Mouse (Mus musculus) embryo, embryonic 10.5 days (tissue): ENCODE measurements at regions not wholly inside any gene's neighbourhood (a gene's known extent, or its start where the extent isn't known, plus 50 kb on each side); places are given as distances from the start of the nearest gene placed in this dataset.

Experiments
- DNase-seq: peaks from one replicate; pipeline ENCODE4 v3.0.0-alpha.2; 2015; ENCODE audit warnings: low spot score

- no peak for DNase-seq
Measured at GRCm38 (mm10) chr4:50291397-50291945, 445.9 kb upstream of the Grin3a start.

- no peak for DNase-seq
Measured at GRCm38 (mm10) chr4:50286602-50287001, 441.1 kb upstream of the Grin3a start.

GRCm38 (mm10) chr4:50259012-50259601 lies 413.6 kb upstream of the Grin3a start:
- DNase-seq: no peak

DNA sequence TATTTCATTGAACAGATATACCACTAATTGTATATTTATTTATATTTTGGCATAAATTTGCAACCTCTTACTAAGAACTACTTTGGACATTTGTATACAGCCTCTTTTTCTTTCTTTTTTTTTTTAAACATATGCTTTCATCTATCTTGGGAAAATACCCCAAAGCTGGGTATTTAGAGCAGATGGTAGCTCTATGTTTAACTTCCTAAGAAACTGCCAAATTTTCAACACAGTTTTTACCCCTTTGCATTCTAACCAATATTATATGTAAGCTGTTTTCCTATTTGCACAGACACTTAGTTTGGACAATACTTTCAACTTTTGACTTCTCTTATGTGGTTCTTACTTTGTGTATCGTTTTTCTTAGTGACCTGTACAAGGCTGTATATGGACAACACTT lies 396.5 kb upstream of the Grin3a start:
- DNase-seq: no peak

GRCm38 (mm10) chr4:50240951-50241350 lies 395.4 kb upstream of the Grin3a start:
- DNase-seq: no peak

DNA sequence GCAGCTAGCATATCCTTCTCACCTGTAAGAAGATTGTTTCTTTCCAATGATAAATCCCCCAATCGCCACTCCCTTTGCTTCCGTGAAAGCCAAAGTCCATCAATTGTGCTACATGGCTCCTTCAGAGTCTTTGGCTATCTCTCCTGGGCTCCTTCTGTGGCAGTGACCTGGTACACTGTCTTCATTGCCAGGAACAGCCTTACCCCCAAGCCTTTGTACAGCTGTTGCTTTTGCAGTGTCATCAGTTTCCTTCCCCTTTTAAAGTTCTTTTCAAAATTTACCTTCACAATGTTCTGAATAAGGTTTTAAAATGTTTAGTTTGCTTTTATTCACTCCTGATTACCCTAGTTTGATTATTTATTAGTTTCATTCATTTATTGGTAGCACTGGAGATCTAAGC lies 393.8 kb upstream of the Grin3a start:
- DNase-seq: no peak

- no peak for DNase-seq
Measured at GRCm38 (mm10) chr4:50235476-50235875, 389.9 kb upstream of the Grin3a start.

DNA sequence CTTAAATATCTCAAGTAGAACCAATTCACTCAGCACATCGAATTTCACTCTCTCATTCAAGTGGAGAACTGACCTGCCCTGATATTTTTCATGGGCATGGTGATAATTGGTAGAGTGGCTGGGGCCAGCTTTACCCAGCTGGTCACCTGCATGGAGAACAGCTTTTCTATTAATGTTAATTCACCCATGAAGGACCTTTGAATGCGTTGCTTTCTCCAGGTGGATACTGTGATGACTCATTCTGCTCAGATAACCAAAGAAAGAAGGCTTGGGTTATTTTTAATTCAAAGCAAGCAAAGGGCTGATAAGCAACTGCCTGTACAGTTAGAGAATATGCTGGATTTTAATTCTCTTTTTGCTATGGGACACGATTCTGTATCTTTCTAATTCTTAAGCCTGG lies 357.8 kb upstream of the Grin3a start:
- DNase-seq: no peak

DNA sequence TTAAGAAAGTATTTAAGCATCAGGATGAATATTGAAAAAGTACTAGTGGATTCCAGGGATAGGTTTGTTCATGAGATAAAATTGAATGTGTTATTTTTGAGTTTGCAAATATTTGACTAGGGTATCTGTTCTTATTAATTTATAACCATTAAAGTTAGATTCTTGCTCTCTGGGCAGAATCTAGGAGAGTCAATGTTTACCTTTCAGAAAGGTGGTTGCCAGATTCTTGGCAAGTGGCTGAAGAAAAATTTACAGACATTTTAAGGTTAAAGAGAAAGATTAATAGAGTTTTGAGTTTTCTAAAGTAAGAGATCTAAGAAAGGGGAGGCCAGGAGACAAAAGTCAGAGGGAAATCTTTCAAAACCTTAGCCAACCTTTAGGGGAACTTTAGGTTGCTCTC lies 331.7 kb upstream of the Grin3a start:
- DNase-seq: no peak

DNA sequence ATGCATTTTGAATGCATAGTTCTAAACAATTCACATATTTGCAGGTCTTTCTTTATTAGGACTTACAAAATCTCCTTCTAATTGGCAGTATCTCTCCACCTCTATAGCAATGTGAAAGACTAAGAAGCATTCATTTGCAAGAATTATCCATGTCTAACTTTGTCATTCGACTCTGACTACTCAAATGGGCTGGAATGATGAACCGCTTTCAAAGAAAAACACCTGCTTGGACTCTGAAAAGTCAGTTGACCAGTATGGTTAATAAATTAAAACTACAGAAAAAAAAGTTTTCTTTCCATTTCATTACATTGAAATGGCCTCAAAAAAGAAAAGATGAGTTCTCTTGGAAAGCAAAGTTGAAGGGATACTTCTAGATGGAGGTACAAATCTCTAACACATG lies 331.1 kb upstream of the Grin3a start:
- DNase-seq: no peak

GRCm38 (mm10) chr4:50160893-50161292 lies 315.3 kb upstream of the Grin3a start:
- DNase-seq: peak; percentile 1

- DNase-seq: no peak
Measured at GRCm38 (mm10) chr4:50145926-50146325, 300.4 kb upstream of the Grin3a start.

GRCm38 (mm10) chr4:50130262-50130661 lies 284.7 kb upstream of the Grin3a start:
- no peak for DNase-seq

DNA sequence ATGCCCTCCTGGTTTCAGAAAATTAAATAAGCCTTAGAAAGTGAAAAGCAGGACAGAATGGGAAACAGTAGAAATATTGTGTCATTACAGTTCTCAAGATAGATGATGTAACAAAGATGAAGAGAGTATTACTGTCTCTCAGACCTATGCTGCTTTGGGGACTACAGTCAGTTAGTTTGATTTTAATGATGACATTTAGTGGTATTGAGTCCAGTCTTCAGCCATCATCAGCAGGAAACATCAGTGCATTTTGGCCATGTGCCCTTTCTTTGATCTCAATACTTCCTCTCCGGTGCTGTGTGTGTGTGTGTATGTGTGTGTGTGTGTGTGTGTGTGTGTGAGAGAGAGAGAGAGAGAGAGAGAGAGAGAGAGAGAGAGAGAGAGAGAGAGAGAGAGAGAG lies 261.0 kb upstream of the Grin3a start:
- no peak for DNase-seq

- DNase-seq: no peak
Measured at GRCm38 (mm10) chr4:50087860-50088259, 242.3 kb upstream of the Grin3a start.

- no peak for DNase-seq
Measured at GRCm38 (mm10) chr4:50086676-50087075, 241.1 kb upstream of the Grin3a start.

DNA sequence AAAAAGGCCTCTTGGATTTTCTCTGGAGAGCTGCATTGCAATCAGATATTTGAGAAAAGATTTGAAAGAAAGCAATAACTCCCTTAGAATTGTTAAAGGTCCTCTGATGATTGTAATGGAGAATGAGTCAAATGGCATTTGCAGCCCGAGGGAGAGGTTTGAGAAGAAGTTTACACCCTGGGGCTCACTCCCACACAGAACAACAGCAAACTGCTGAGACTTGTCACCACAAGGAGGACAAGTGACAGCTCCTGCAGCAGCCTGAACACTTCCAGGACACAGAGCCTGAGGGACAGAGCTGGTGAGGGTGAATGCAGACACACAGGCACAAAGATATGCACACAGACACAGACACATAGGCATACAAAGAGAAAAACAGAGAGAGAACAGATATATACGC lies 210.0 kb upstream of the Grin3a start:
- no peak for DNase-seq

DNA sequence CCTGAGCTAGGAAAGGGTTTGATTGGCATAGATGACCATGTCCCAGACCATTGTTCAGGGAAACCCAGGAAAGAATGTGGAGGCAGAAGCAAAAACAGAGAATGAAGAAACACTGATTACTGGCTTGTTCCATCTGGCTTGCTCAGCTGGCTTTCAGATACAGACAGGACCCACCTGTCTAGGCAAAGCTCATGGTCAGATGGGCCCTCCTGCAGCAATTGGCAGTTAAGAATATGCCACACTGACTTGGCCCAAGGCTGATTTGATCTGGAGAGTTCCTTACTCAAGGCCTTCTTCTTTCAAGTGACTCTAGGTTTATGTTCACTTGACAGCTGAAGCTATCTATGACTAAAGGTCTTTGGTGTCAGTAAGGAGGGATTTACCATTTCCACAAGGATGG lies 195.9 kb upstream of the Grin3a start:
- DNase-seq: no peak

GRCm38 (mm10) chr4:50036079-50036478 lies 190.5 kb upstream of the Grin3a start:
- DNase-seq: peak; percentile 40

GRCm38 (mm10) chr4:50025356-50025755 lies 179.8 kb upstream of the Grin3a start:
- DNase-seq: no peak
